Mouse (Mus musculus): Measurements from ENCODE around the gene Efna1. TPM values are rescaled to one million over a fixed set of nuclear protein-coding genes. Genes with fewer than 3 reads are reported as not detected.

The Efna1 gene
- total and polyA plus RNA-seq, 2 experiments from 2014 or later = 37.2 to 46.2 TPM

DNA sequence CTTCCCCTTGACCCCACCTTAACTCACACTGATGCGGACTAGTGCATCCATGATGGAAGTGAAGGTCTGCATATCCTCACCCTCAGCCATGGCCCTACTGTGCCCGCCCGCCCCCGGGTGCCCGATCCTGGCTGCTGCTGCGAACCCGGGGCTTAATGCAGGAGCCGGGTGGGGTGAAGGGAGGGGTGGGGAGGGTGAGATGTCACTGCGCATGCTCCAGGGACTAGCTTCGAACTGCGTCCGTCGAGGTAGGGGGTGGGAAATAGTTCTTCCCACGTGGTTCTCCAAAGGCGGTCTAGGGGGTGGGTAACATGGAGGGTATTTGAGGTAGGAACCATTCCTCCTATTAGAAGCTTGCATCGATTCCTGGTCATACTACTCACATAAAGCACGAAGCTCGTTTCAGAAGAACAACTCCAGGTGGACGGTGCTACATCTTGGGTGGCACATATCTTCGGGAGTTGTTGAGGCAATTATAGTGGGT, 35.2 kb downstream of the Efna1 start, which contains the start of gene Krtcap2:
Krtcap2 (plus strand) TSS at position 279 of the 484 bp plus-strand sequence.
- ATAC-seq (ENCODE audit: insufficient read depth, low read depth) = peak; percentile 8; the same call in 1 of the 2 replicates

DNA sequence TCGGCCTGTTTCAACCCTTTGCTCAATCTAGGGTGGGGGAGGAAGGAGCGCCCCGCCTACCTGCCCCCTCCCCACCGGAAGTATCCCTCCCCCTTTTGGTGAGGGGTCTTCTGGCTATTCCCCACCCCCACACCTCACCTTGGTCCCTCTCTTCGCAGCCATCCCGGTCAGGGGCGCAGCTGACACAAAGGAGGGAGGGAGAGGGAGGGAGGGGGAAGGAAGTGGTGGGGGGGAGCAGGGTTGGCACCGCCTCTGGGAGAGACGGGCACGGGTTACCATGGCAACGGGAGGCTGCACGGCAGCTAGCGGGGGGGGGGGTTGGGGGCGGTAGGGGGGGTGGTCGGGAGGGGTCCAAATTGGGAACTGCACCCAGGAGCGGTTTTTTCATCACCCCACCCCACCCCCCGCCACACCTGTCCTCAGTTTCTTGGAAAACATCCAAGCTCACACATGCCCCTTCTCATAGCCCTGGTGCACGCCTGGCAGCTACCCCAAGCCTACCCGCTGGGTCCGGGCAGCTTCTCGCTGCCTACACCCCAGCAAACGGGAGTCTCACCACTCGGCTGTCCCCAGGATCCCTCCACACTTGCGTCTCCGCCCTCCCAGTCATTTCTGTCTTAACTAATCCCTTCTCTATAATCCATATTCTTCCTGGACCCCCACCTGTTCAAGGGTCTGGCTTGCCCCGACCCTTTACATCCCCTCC, 35.8 kb downstream of the Efna1 start:
- Histone ChIP-seq H3K4me3 (ENCODE audit: low read depth, low read length) (peak overlapping the region; percentile 29), H3K9ac (replicated peaks; ENCODE audit: low read depth, low read length) (0 out of 2 replicates have a peak overlapping the region, but pooled peaks have one; percentile 34), H3K9me3 (replicated peaks; ENCODE audit: control insufficient read depth, low read length) (no peaks in the 10 kb centered on the region), H3K27me3 (ENCODE audit: control insufficient read depth, insufficient read depth, low read length) (peaks cover 18% of the 10 kb centered on the region), H3K4me2 (ENCODE audit: low read depth, low read length) (peak overlapping the region; percentile 83), H3K4me1 (ENCODE audit: control insufficient read depth, insufficient read depth) (peaks cover 13% of the 10 kb centered on the region), H3K36me3 (replicated peaks; ENCODE audit: control insufficient read depth, insufficient read depth, low read length) (0 out of 2 replicates have a peak, but pooled peaks cover 7% of the 10 kb centered on the region), H3K27ac (ENCODE audit: low read depth) (no peak overlapping the region)
- no peak for ATAC-seq (ENCODE audit: insufficient read depth, low read depth)
- DNase-seq (ENCODE audit: low spot score) = no peak
- WGBS = under 1% methylated on average over 22 of the region's 26 CpGs
- TF ChIP-seq EP300 (IDR thresholded peaks at IDR 0.05; ENCODE audit: low read depth) (no peak), CTCF (IDR thresholded peaks at IDR 0.05; ENCODE audit: low read depth) (no peak)

More for the DNA sequence above, 35.2 kb downstream of the Efna1 start, which contains the start of gene Krtcap2:
- 0 out of 2 replicates have a peak, but pooled peaks cover 7% of the 10 kb centered on the region for H3K36me3 ChIP-seq (replicated peaks; ENCODE audit: control insufficient read depth, insufficient read depth, low read length)
- H3K9me3 ChIP-seq (replicated peaks; ENCODE audit: control insufficient read depth, low read length) = no peaks in the 10 kb centered on the region
- peak within 1 kb of the TSS; percentile 44 for H3K27ac ChIP-seq (ENCODE audit: low read depth)
- peak within 1 kb of the TSS; percentile 61 for H3K9ac ChIP-seq (replicated peaks; ENCODE audit: low read depth, low read length)
- WGBS = 6% methylated on average over 20 of the region's 20 CpGs
- peaks cover 13% of the 10 kb centered on the region for H3K4me1 ChIP-seq (ENCODE audit: control insufficient read depth, insufficient read depth)
- no peak for TF ChIP-seq CTCF (IDR thresholded peaks at IDR 0.05; ENCODE audit: low read depth)
- TF ChIP-seq EP300 (IDR thresholded peaks at IDR 0.05; ENCODE audit: low read depth) = no peak
- peak within 1 kb of the TSS; percentile 67 for H3K4me3 ChIP-seq (ENCODE audit: low read depth, low read length)
- H3K27me3 ChIP-seq (ENCODE audit: control insufficient read depth, insufficient read depth, low read length) = peaks cover 18% of the 10 kb centered on the region
- no peak for DNase-seq (ENCODE audit: low spot score)
- H3K4me2 ChIP-seq (ENCODE audit: low read depth, low read length) = peak within 1 kb of the TSS; percentile 83

DNA sequence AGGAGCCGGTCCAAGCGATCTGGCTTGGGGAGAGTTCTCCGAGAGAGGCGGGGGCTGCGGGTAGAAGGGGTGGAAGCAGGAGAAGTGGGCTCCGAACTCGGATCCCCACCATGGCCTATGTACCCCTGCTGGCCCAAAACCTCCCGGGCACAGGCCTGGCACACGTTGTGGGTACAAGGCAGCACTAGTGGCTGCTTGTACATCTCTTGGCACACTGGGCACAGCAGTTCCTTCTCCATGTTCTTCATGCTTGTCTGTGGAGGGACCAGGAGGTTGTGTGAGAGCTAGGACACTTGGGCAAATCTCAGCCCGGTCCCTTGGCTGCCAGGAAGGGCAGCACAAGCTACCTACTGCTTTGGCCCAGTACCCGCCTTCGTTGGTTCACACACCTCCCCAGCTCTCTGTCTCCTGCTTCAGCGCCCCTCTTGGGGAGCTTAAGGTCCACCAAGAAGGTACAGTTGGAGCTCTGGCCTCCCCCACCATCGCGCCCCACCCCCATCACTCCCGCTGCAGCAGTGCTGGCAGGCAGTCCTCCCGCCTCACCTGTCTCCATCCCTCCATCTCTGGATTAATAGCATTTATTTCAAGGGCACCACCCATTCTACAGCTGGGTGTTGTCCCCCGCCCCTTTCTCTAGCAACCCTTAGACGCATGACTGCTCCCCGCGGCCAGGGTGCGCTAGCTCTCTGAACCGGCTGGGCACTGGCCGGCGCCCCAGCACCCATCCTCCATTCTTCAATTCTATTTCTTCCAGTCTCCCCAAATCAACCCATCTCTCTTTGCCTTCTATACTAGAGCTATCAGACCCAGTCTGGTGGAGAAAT, 36.6 kb downstream of the Efna1 start:
- Histone ChIP-seq H3K9me3 (replicated peaks; ENCODE audit: control insufficient read depth, low read length) (no peaks in the 10 kb centered on the region), H3K4me1 (ENCODE audit: control insufficient read depth, insufficient read depth) (peaks cover 13% of the 10 kb centered on the region), H3K4me3 (ENCODE audit: low read depth, low read length) (peak overlapping the region; percentile 29), H3K36me3 (replicated peaks; ENCODE audit: control insufficient read depth, insufficient read depth, low read length) (0 out of 2 replicates have a peak, but pooled peaks cover 6% of the 10 kb centered on the region), H3K4me2 (ENCODE audit: low read depth, low read length) (peak overlapping the region; percentile 83), H3K27me3 (ENCODE audit: control insufficient read depth, insufficient read depth, low read length) (peaks cover 18% of the 10 kb centered on the region), H3K27ac (ENCODE audit: low read depth) (no peak overlapping the region), H3K9ac (replicated peaks; ENCODE audit: low read depth, low read length) (0 out of 2 replicates have a peak overlapping the region, but pooled peaks have one; percentile 34)
- DNase-seq (ENCODE audit: low spot score) = no peak
- no peak for ATAC-seq (ENCODE audit: insufficient read depth, low read depth)
- TF ChIP-seq EP300 (IDR thresholded peaks at IDR 0.05; ENCODE audit: low read depth) (no peak), CTCF (IDR thresholded peaks at IDR 0.05; ENCODE audit: low read depth) (no peak)
- WGBS = 17% methylated on average over 25 of the region's 25 CpGs

DNA sequence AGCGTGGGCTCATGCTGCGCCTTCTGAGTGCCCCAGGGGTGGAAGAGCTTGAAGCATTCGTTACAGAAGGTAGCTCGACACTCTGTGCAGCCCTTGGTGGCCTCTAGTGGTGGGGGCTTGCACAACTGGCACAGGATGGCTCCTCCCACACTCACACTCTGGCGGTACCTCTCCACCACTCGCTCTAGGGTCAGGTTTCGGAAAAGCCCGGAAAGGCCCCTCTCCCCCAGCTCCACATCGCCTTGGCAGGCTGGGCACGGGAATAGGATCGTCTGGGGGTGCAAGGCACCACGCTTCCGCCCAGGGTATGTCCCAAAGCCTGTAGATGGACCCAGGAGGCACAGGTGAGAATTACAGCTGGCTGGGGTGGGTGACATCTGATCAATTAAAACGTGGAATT, 37.3 kb downstream of the Efna1 start:
- Histone ChIP-seq H3K4me1 (ENCODE audit: control insufficient read depth, insufficient read depth) (peaks cover 13% of the 10 kb centered on the region), H3K36me3 (replicated peaks; ENCODE audit: control insufficient read depth, insufficient read depth, low read length) (no peaks in the 10 kb centered on the region), H3K27ac (ENCODE audit: low read depth) (no peak overlapping the region), H3K27me3 (ENCODE audit: control insufficient read depth, insufficient read depth, low read length) (peaks cover 18% of the 10 kb centered on the region), H3K4me3 (ENCODE audit: low read depth, low read length) (no peak overlapping the region), H3K9ac (replicated peaks; ENCODE audit: low read depth, low read length) (no peak overlapping the region), H3K4me2 (ENCODE audit: low read depth, low read length) (no peak overlapping the region), H3K9me3 (replicated peaks; ENCODE audit: control insufficient read depth, low read length) (no peaks in the 10 kb centered on the region)
- ATAC-seq (ENCODE audit: insufficient read depth, low read depth) (peak; percentile 27; the same call in 1 of the 2 replicates), DNase-seq (ENCODE audit: low spot score) (no peak)
- peak; percentile 52 for TF ChIP-seq CTCF (IDR thresholded peaks at IDR 0.05; ENCODE audit: low read depth)
- no peak for TF ChIP-seq EP300 (IDR thresholded peaks at IDR 0.05; ENCODE audit: low read depth)
- WGBS = 19% methylated on average over 14 of the region's 14 CpGs

DNA sequence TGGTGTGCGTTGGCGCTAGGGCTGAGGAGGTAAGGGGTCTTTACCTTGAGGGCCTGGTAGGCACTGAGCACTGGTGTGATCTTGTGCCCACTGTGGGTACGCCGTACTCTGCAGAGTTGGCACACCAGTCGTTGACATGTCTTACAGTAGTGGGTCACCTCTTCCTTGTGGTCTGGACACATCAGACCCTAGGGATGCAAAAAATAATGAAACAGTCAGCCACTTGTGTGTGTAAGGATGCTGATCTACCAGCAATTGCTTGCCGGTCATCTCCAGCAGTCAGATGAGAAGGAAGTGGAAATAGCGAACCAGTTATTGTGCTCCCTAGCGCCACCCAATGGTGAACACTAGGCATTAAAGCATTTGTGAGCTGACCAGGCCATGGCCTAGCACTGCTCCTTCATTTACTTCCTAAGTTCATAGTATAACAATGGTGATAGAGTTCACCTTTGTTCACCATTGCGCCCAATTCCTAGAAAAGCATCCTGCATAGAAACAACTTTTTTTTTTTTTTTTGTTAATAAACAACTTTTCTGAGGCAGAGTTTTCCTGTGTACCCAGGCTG, 38.5 kb downstream of the Efna1 start:
- Histone ChIP-seq H3K4me3 (ENCODE audit: low read depth, low read length) (no peak overlapping the region), H3K9ac (replicated peaks; ENCODE audit: low read depth, low read length) (no peak overlapping the region), H3K27me3 (ENCODE audit: control insufficient read depth, insufficient read depth, low read length) (peaks cover 18% of the 10 kb centered on the region), H3K36me3 (replicated peaks; ENCODE audit: control insufficient read depth, insufficient read depth, low read length) (no peaks in the 10 kb centered on the region), H3K9me3 (replicated peaks; ENCODE audit: control insufficient read depth, low read length) (no peaks in the 10 kb centered on the region), H3K27ac (ENCODE audit: low read depth) (no peak overlapping the region), H3K4me2 (ENCODE audit: low read depth, low read length) (no peak overlapping the region), H3K4me1 (ENCODE audit: control insufficient read depth, insufficient read depth) (peaks cover 13% of the 10 kb centered on the region)
- ATAC-seq (ENCODE audit: insufficient read depth, low read depth) (no peak), DNase-seq (ENCODE audit: low spot score) (peak; percentile 41)
- WGBS = 67% methylated on average over 9 of the region's 9 CpGs
- TF ChIP-seq CTCF (IDR thresholded peaks at IDR 0.05; ENCODE audit: low read depth) (peak; percentile 69), EP300 (IDR thresholded peaks at IDR 0.05; ENCODE audit: low read depth) (no peak)
